ENCODE assay signal across 17 mouse cellular contexts in genomic region chr10:31528297-31528984, GRCm38 (mm10).
DNase-seq lines count a peak whose midpoint lies in the region; ATAC-seq and TF ChIP-seq lines count a peak whose summit lies in the region.
"Had no signal": no experiment of that assay in that cellular context is flagged by ENCODE, and none has a peak within 500 bp of the region (broad histone marks: within the 10 kb centered on the region; RNA-seq: fewer than 3 reads in every experiment).

No protein-coding gene starts in this region.

- no peak for TF ChIP-seq CTCF in cerebellum, adult 2 months (IDR thresholded peaks at IDR 0.05; ENCODE audit: borderline replicate concordance, insufficient read depth, low read depth, low read length)

- H3K9ac ChIP-seq in hindbrain, embryonic 13.5 days, result no peak overlapping the region
- H3K9ac ChIP-seq in midbrain, embryonic 13.5 days (replicated peaks), result no peak overlapping the region
- H3K9ac ChIP-seq: embryonic facial prominence, embryonic 13.5 days; heart, embryonic 13.5 days; stomach, embryonic 15.5 days had no signal

- peak; percentile 15 to 17 for DNase-seq in cerebellum, postnatal 10 days
- DNase-seq in cerebellum, adult 2 months, result no peak
- DNase-seq in 3T3-L1 (ENCODE audit: low read depth, low spot score), result peak; percentile 32
- DNase-seq in left cerebral cortex, adult 11 months (ENCODE audit: low spot score), result no peak
- DNase-seq in Muller cell, postnatal 12 days (ENCODE audit: inconsistent ontology term), result no peak
- no peak for DNase-seq in right cerebral cortex, postnatal 36 days (ENCODE audit: low spot score in 2 of 2)
- DNase-seq: adrenal gland, postnatal 36 days; cerebellum, adult 18-20 months; gastrocnemius, postnatal 14 days; kidney, postnatal 4 days had no signal

- WGBS in cerebellum, adult 2 months, result 58% methylated on average over 6 of the region's 6 CpGs
- 32% methylated on average over 6 of the region's 6 CpGs for WGBS in hindbrain, embryonic 13.5 days
- 25% methylated on average over 6 of the region's 6 CpGs for WGBS in midbrain, embryonic 13.5 days

- no peak overlapping the region for H3K4me3 ChIP-seq in cerebellum, adult 2 months (replicated peaks; ENCODE audit: insufficient read depth, low read depth, low read length)
- H3K4me3 ChIP-seq in hindbrain, embryonic 13.5 days, result no peak overlapping the region
- no peak overlapping the region for H3K4me3 ChIP-seq in midbrain, embryonic 13.5 days (replicated peaks)
- H3K4me3 ChIP-seq: embryonic facial prominence, embryonic 13.5 days; heart, embryonic 13.5 days; left cerebral cortex, adult 2 months; stomach, embryonic 15.5 days had no signal

- no peaks in the 10 kb centered on the region for H3K27me3 ChIP-seq in cerebellum, adult 2 months (ENCODE audit: control insufficient read depth, insufficient read depth, low read length)
- H3K27me3 ChIP-seq in hindbrain, embryonic 13.5 days, result no peaks in the 10 kb centered on the region
- no peaks in the 10 kb centered on the region for H3K27me3 ChIP-seq in midbrain, embryonic 13.5 days
- H3K27me3 ChIP-seq: embryonic facial prominence, embryonic 13.5 days; heart, embryonic 13.5 days; stomach, embryonic 15.5 days had no signal

- H3K4me1 ChIP-seq in cerebellum, adult 2 months (ENCODE audit: control insufficient read depth, insufficient read depth, low read length), result no peaks in the 10 kb centered on the region; the same call in 1 of the 2 replicates
- peaks cover 13% of the 10 kb centered on the region for H3K4me1 ChIP-seq in hindbrain, embryonic 13.5 days (replicated peaks)
- peaks cover 10% of the 10 kb centered on the region for H3K4me1 ChIP-seq in midbrain, embryonic 13.5 days (replicated peaks)
- H3K4me1 ChIP-seq: embryonic facial prominence, embryonic 13.5 days; stomach, embryonic 15.5 days had no signal

- TF ChIP-seq POLR2A in cerebellum, adult 2 months (IDR thresholded peaks at IDR 0.05; ENCODE audit: borderline replicate concordance, insufficient read depth, low read length), result no peak

- H3K27ac ChIP-seq in cerebellum, adult 2 months (ENCODE audit: insufficient read depth, low read length), result no peak overlapping the region
- H3K27ac ChIP-seq in hindbrain, embryonic 13.5 days, result peak overlapping the region; percentile 44; the same call in 1 of the 2 replicates
- peak overlapping the region; percentile 46 for H3K27ac ChIP-seq in midbrain, embryonic 13.5 days
- H3K27ac ChIP-seq: embryonic facial prominence, embryonic 13.5 days; heart, embryonic 13.5 days; left cerebral cortex, adult 2 months; stomach, embryonic 15.5 days had no signal

- no peaks in the 10 kb centered on the region for H3K9me3 ChIP-seq in hindbrain, embryonic 13.5 days
- H3K9me3 ChIP-seq in midbrain, embryonic 13.5 days, result no peaks in the 10 kb centered on the region
- H3K9me3 ChIP-seq: embryonic facial prominence, embryonic 13.5 days; heart, embryonic 13.5 days; stomach, embryonic 15.5 days had no signal

- ATAC-seq in hindbrain, embryonic 13.5 days (ENCODE audit: low FRiP score), result peak; percentile 66
- peak; percentile 87 for ATAC-seq in midbrain, embryonic 13.5 days
- ATAC-seq: forebrain, embryonic 16.5 days had no signal

- no peak overlapping the region for H3K4me2 ChIP-seq in hindbrain, embryonic 13.5 days
- no peak overlapping the region for H3K4me2 ChIP-seq in midbrain, embryonic 13.5 days (replicated peaks)
- H3K4me2 ChIP-seq: embryonic facial prominence, embryonic 13.5 days; heart, embryonic 13.5 days; stomach, embryonic 15.5 days had no signal

- H3K36me3 ChIP-seq in hindbrain, embryonic 13.5 days, result no peaks in the 10 kb centered on the region; the same call in 1 of the 2 replicates
- H3K36me3 ChIP-seq in midbrain, embryonic 13.5 days, result no peaks in the 10 kb centered on the region
- H3K36me3 ChIP-seq: stomach, embryonic 15.5 days had no signal

Comparison
In these comparisons a context has a peak if more than half of its experiments do, and no peak if none do; other contexts are left out.
1. DNase-seq: peak in cerebellum, postnatal 10 days (2 of 2) and 3T3-L1 (single experiment); none in cerebellum, adult 2 months (0 of 2), left cerebral cortex, adult 11 months (single experiment), Muller cell, postnatal 12 days (single experiment) and right cerebral cortex, postnatal 36 days (0 of 2).